Mouse (Mus musculus) left cerebral cortex, adult 18-20 months (tissue): Measurements from ENCODE around the gene Clca3a1. TPM values are rescaled to one million over a fixed set of nuclear protein-coding genes. Genes with fewer than 3 reads are reported as not detected.

Source experiments
- DNase-seq, 2 experiments: peaks; one replicate each; pipeline ENCODE4 v3.0.0; 2021 to 2022; ENCODE audit warnings: low spot score in 2 of 2, mixed read lengths in 1 of 2
- total RNA-seq, 2 experiments: library from RNA; stranded (reverse); gene quantifications; 2 replicates each; pipeline ENCODE4 v1.2.3; 2021

Clca3a1 gene
- total RNA-seq, 2 experiments from 2014 or later, result 0.09 TPM

- no peak for DNase-seq
Measured at GRCm38 (mm10) chr3:144683136-144683814, 77.5 kb downstream of the Clca3a1 start.

- no peak for DNase-seq
Measured at GRCm38 (mm10) chr3:144681542-144681941, 79.2 kb downstream of the Clca3a1 start.

DNA sequence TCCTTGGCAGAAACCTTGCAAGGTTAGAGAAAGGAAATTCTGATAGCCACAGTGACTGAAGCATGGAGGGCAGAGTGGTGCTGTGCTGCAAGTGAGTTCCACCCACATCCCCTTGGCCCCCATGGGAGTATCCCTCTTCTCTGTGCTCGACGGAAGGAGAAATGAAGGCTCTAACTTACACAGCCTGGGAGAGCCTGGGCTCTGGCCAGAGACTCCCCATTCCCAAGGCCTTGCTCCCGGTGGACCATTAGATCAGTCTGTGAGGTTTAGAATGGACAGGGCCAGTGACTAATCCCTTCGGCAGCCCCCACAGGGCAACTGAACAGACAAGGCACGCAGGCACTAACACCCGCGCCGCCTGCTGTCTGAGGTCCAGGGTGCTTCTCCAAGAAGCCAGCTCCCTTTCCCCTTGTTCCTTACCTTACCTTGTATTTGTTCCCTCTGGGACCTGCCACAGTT, 81.0 kb downstream of the Clca3a1 start:
- DNase-seq, result no peak

Other genes with a start within 250 kb of the Clca3a1 start
- 10 to 100 TPM; 50.8 to 51.1 TPM for gene Hs2st1, start 190.8 kb downstream of the Clca3a1 start, total RNA-seq
- 100 to 1,000 TPM; 212 TPM for gene Selenof, start 190.7 kb downstream of the Clca3a1 start, total RNA-seq
- 10 to 100 TPM; 56.7 to 59.3 TPM for gene Sh3glb1, start 40.6 kb downstream of the Clca3a1 start, total RNA-seq
- gene Clca3a2, start 58.5 kb upstream of the Clca3a1 start, total RNA-seq, result not detected
- not detected for gene Clca3b, start 88.4 kb upstream of the Clca3a1 start, total RNA-seq
- not detected for gene Clca4b, start 171.6 kb upstream of the Clca3a1 start, total RNA-seq
- gene Clca4a, start 214.1 kb upstream of the Clca3a1 start, total RNA-seq, result not detected